Mouse (Mus musculus): ENCODE data around the gene Sfr1.

DNA sequence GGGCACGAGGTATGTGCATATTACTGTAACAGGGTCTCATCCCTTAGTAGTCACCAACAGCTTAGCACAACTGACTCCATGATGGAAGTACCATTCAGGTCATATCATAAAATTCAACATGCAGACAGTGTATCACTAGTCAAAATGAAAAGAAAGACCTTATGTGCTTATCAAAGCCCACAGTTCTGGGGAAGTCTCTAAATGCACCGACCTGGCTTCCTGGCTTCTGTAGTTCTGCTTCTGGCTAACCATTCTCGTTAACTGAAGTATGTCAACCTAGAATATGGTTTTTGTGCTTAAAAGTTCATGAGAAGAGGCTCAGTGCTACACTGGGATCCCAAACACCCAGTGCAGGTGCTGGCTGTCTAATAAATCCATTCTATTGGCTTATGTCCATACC is 12.3 kb upstream of the Sfr1 start:
- TF ChIP-seq CTCF (IDR thresholded peaks at IDR 0.05; ENCODE audit: low read depth) = no peak
- TF ChIP-seq EP300 (IDR thresholded peaks at IDR 0.05; ENCODE audit: low read depth) = no peak
